ENCODE assay signal across 8 mouse cellular contexts in genomic region chr4:133967138-133967865, GRCm38 (mm10). TPM values are rescaled to one million over a fixed set of nuclear protein-coding genes. Genes with fewer than 3 reads are reported as not detected.
DNase-seq lines count a peak whose midpoint lies in the region; ATAC-seq and TF ChIP-seq lines count a peak whose summit lies in the region.

No protein-coding gene starts in this region.

- no peaks in the 10 kb centered on the region for H3K9me3 ChIP-seq in hindbrain, embryonic 11.5 days (ENCODE audit: control insufficient read depth, low read length)
- no peaks in the 10 kb centered on the region for H3K9me3 ChIP-seq in lung, postnatal 0 days (ENCODE audit: low read length)

- H3K4me1 ChIP-seq in hindbrain, embryonic 11.5 days (replicated peaks; ENCODE audit: control insufficient read depth, insufficient read depth, low read length) = peaks cover 6% of the 10 kb centered on the region; the same call in 1 of the 2 replicates
- peaks cover 13% of the 10 kb centered on the region; the same call in 1 of the 2 replicates for H3K4me1 ChIP-seq in lung, postnatal 0 days (ENCODE audit: insufficient read depth, low read depth, low read length)

- H3K4me3 ChIP-seq in hindbrain, embryonic 11.5 days (ENCODE audit: low read depth, low read length) = peak overlapping the region; percentile 76
- H3K4me3 ChIP-seq in lung, postnatal 0 days (ENCODE audit: low read depth, low read length) = peak overlapping the region; percentile 95

- DNase-seq in NIH3T3 (ENCODE audit: low read depth) = peak; percentile 98
- DNase-seq in cerebellum, adult 9-11 months = peak; percentile 97
- peak; percentile 92 to 97 for DNase-seq in frontal cortex, adult 2 months (ENCODE audit: extremely low spot score in 1 of 2, low spot score in 1 of 2)
- peak; percentile 99 for DNase-seq in hindbrain, embryonic 11.5 days (ENCODE audit: low spot score)
- peak; percentile 98 for DNase-seq in layer of hippocampus, postnatal 10 days (ENCODE audit: low spot score in 2 of 2)
- peak; percentile 97 for DNase-seq in lung, postnatal 0 days (ENCODE audit: low spot score)
- peak; percentile 93 for DNase-seq in ovary, postnatal 10 days (ENCODE audit: low spot score)
- peak; percentile 97 for DNase-seq in thymus, postnatal 0 days (ENCODE audit: low spot score)

- under 1% methylated on average over 64 of the region's 101 CpGs for WGBS in hindbrain, embryonic 11.5 days
- WGBS in lung, postnatal 0 days = under 1% methylated on average over 57 of the region's 101 CpGs

- TF ChIP-seq CTCF in lung, postnatal 0 days (IDR thresholded peaks at IDR 0.05) = no peak; the same call in none of the 2 replicates

- no peaks in the 10 kb centered on the region for H3K36me3 ChIP-seq in hindbrain, embryonic 11.5 days (ENCODE audit: control insufficient read depth, insufficient read depth, low read length)
- no peaks in the 10 kb centered on the region; the same call in 1 of the 2 replicates for H3K36me3 ChIP-seq in lung, postnatal 0 days (ENCODE audit: insufficient read depth, low read length)

- peak overlapping the region; percentile 99 for H3K27ac ChIP-seq in hindbrain, embryonic 11.5 days (ENCODE audit: low read depth, low read length)
- peak overlapping the region; percentile 98 for H3K27ac ChIP-seq in lung, postnatal 0 days (ENCODE audit: low read length)

- ATAC-seq in hindbrain, embryonic 11.5 days (ENCODE audit: low FRiP score) = peak; percentile 73
- peak; percentile 90 for ATAC-seq in lung, postnatal 0 days

- H3K4me2 ChIP-seq in hindbrain, embryonic 11.5 days (replicated peaks; ENCODE audit: low read depth, low read length) = peak overlapping the region; percentile 90
- peak overlapping the region; percentile 98 for H3K4me2 ChIP-seq in lung, postnatal 0 days (replicated peaks; ENCODE audit: low read depth, low read length)

- peak overlapping the region; percentile 93 for H3K9ac ChIP-seq in hindbrain, embryonic 11.5 days (ENCODE audit: low read depth, low read length)
- H3K9ac ChIP-seq in lung, postnatal 0 days (replicated peaks; ENCODE audit: low read depth) = peak overlapping the region; percentile 80

- no peaks in the 10 kb centered on the region for H3K27me3 ChIP-seq in hindbrain, embryonic 11.5 days (ENCODE audit: control insufficient read depth, insufficient read depth, low read length)
- H3K27me3 ChIP-seq in lung, postnatal 0 days (replicated peaks; ENCODE audit: insufficient read depth, low read length) = no peaks in the 10 kb centered on the region

- TF ChIP-seq EP300 in lung, postnatal 0 days (IDR thresholded peaks at IDR 0.05) = no peak

RNA-seq across cellular contexts. Expression of gene Hmgn2, which starts 1.1 kb away (rescaled TPM):
- polyA plus RNA-seq in frontal cortex, adult 2 months (2012; rRNA removed) = 204 and 207 TPM in 2 replicates
- polyA plus RNA-seq in hindbrain, embryonic 11.5 days (2014; fragmentation: Nextera tagmentation; extraction: Ambion mirVana) = 3,330 and 3,354 TPM in 2 replicates
- total RNA-seq in layer of hippocampus, postnatal 10 days (2021) = 100 to 1,000 TPM; 199 to 225 TPM
- polyA plus RNA-seq in lung, postnatal 0 days (2015; fragmentation: Nextera tagmentation; extraction: Ambion mirVana) = 456 and 496 TPM in 2 replicates
- polyA plus RNA-seq in thymus, postnatal 0 days (2015; fragmentation: Nextera tagmentation; extraction: Ambion mirVana) = 2,843 and 2,903 TPM in 2 replicates

RNA-seq across cellular contexts. Expression of gene Dhdds, which starts 33.4 kb away (rescaled TPM):
- polyA plus RNA-seq in frontal cortex, adult 2 months (2012; rRNA removed) = 54.8 and 56.5 TPM in 2 replicates
- 34.9 and 38.1 TPM in 2 replicates for polyA plus RNA-seq in hindbrain, embryonic 11.5 days (2014; fragmentation: Nextera tagmentation; extraction: Ambion mirVana)
- total RNA-seq in layer of hippocampus, postnatal 10 days (2021) = 10 to 100 TPM; 57.3 to 58.6 TPM
- polyA plus RNA-seq in lung, postnatal 0 days (2015; fragmentation: Nextera tagmentation; extraction: Ambion mirVana) = 23.8 and 25.1 TPM in 2 replicates
- polyA plus RNA-seq in thymus, postnatal 0 days (2015; fragmentation: Nextera tagmentation; extraction: Ambion mirVana) = 26.2 and 29.8 TPM in 2 replicates

RNA-seq across cellular contexts. Expression of gene Lin28a, which starts 51.3 kb away (rescaled TPM):
- polyA plus RNA-seq in frontal cortex, adult 2 months (2012; rRNA removed) = not detected in 2 replicates
- 2.9 and 3.7 TPM in 2 replicates for polyA plus RNA-seq in hindbrain, embryonic 11.5 days (2014; fragmentation: Nextera tagmentation; extraction: Ambion mirVana)
- not detected for total RNA-seq in layer of hippocampus, postnatal 10 days (2021)
- 0.19 TPM in 1 of 2 replicates, not detected in the other for polyA plus RNA-seq in lung, postnatal 0 days (2015; fragmentation: Nextera tagmentation; extraction: Ambion mirVana)
- polyA plus RNA-seq in thymus, postnatal 0 days (2015; fragmentation: Nextera tagmentation; extraction: Ambion mirVana) = 0.04 and 0.13 TPM in 2 replicates

Comparison
In these comparisons a context has a peak if more than half of its experiments do, and no peak if none do; other contexts are left out.
1. Peak in every context shown above with its lines: DNase-seq, ATAC-seq, H3K4me3 ChIP-seq and H3K27ac ChIP-seq.